Mouse (Mus musculus) neural tube, embryonic 11.5 days (tissue): ENCODE measurements at regions not wholly inside any gene's neighbourhood (a gene's known extent, or its start where the extent isn't known, plus 50 kb on each side); places are given as distances from the start of the nearest gene placed in this dataset.
"Not testable (repeated sequence)": the region's sequence is repeated elsewhere in the genome, so short reads cannot be mapped to it uniquely, and the experiment has no call there.

Source experiments
- ATAC-seq: fragments of 200-750 bp; cut with Nextera tagmentation; 2 replicates; pipeline ENCODE4 v1.8.0; 2017; ENCODE audit warnings: moderate number of reproducible peaks, mild to moderate bottlenecking, moderate TSS enrichment, moderate library complexity; ENCODE audit not compliant: insufficient read depth, low FRiP score, low TSS enrichment
- DNase-seq: peaks from one replicate; pipeline ENCODE4 v3.0.0-alpha.2; 2015; ENCODE audit warnings: low spot score
- H3K27ac ChIP-seq: fragments of 300-500 bp; sonication (generic); 2 replicates; pipeline ENCODE4 v1.5.1; 2014; ENCODE audit warnings: low read depth, mild to moderate bottlenecking, low read length
- H3K27me3 ChIP-seq: fragments of 300-500 bp; sonication (generic); 2 replicates; pipeline ENCODE4 v1.6.1; 2014; ENCODE audit warnings: mild to moderate bottlenecking, low read length, mixed read lengths; ENCODE audit not compliant: control insufficient read depth, insufficient read depth
- H3K36me3 ChIP-seq: fragments of 300-500 bp; sonication (generic); 2 replicates; pipeline ENCODE4 v1.6.1; 2014; ENCODE audit warnings: mild to moderate bottlenecking, low read length, moderate library complexity, mixed read lengths; ENCODE audit not compliant: control insufficient read depth, insufficient read depth
- H3K4me1 ChIP-seq: fragments of 300-500 bp; sonication (generic); 2 replicates; pipeline ENCODE4 v1.6.1; 2014; ENCODE audit warnings: low read length, mixed read lengths; ENCODE audit not compliant: control insufficient read depth, insufficient read depth
- H3K4me2 ChIP-seq: fragments of 300-500 bp; sonication (generic); 2 replicates; pipeline ENCODE4 v1.6.1; 2014; ENCODE audit warnings: low read depth, mild to moderate bottlenecking, moderate library complexity
- H3K4me3 ChIP-seq: fragments of 300-500 bp; sonication (generic); 2 replicates; pipeline ENCODE4 v1.5.1; 2014; ENCODE audit warnings: low read depth, low read length
- H3K9ac ChIP-seq: fragments of 300-500 bp; sonication (generic); 2 replicates; pipeline ENCODE4 v1.6.1; 2014; ENCODE audit warnings: mild to moderate bottlenecking, low read length
- H3K9me3 ChIP-seq: fragments of 300-500 bp; sonication (generic); 2 replicates; pipeline ENCODE4 v1.6.1; 2016; ENCODE audit warnings: low read length; ENCODE audit not compliant: control insufficient read depth
- WGBS: fragments of 180-500 bp; shearing (Covaris S2); extraction: QIAGEN DNeasy Blood & Tissue Kit; methylation state at CpG from one replicate; pipeline ENCODE4 v1.1.7; 2014; 5-methylcytosine and 5-hydroxymethylcytosine counted together

DNA sequence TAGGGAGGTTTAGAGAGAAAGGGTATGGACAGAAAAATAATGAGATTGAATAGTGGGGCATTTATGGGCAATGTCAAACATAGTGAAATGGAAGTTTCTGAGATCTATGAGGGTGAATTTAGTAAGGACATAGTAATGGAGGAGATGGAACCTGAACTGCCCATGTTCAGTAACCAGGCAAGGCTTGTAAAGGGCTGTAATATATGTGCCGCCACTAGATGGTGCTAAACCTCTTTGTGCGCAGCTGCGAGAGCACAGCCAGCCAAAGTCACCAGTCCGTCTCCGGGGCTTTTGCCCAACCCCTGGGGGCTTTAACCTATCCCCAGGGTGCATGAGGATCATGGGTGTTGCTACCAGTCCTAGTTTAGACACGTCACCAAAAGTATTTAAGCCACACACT is 77.7 kb upstream of the Vmn2r25 start:
- H3K4me3 ChIP-seq, H3K27me3 ChIP-seq, H3K36me3 ChIP-seq, H3K4me1 ChIP-seq, H3K9me3 ChIP-seq, DNase-seq, H3K27ac ChIP-seq, H3K4me2 ChIP-seq, H3K9ac ChIP-seq: not testable (repeated sequence)
- 0% methylated on average over 3 of the region's 6 CpGs for WGBS
- ATAC-seq, result peak; percentile 76; the same call in 1 of the 2 replicates

GRCm38 (mm10) chr6:123937930-123938329 is 84.7 kb upstream of the Vmn2r25 start:
- WGBS, result 96% methylated on average over 2 of the region's 2 CpGs
- ATAC-seq (no peak), DNase-seq (no peak)
- Histone ChIP-seq H3K9me3 (no peaks in the 10 kb centered on the region), H3K4me1 (no peaks in the 10 kb centered on the region), H3K27ac (no peak overlapping the region), H3K27me3 (no peaks in the 10 kb centered on the region), H3K9ac (no peak overlapping the region), H3K4me2 (no peak overlapping the region), H3K4me3 (no peak overlapping the region), H3K36me3 (no peaks in the 10 kb centered on the region)

DNA sequence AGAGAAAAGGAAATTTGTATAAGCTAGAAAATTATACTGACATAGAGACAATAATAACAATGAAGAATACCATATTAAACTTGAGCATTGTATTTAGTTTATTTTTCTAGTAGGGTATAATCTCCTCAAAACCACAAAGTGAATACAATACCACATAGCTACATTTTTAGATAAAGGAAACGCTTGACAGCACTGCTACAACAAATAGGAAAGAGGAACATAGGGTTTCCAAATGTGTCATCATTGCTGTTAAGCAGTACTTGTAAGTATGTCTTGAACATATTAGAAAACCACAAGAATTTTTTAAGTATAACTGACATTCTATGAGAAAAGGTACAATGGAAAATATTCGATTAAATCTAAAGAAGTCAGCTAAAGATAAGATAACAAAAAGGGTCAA is 63.0 kb upstream of the Vmn2r26 start:
- Histone ChIP-seq H3K9ac (no peak overlapping the region), H3K36me3 (no peaks in the 10 kb centered on the region), H3K9me3 (no peaks in the 10 kb centered on the region), H3K4me3 (no peak overlapping the region), H3K27ac (no peak overlapping the region), H3K4me2 (no peak overlapping the region), H3K27me3 (no peaks in the 10 kb centered on the region), H3K4me1 (no peaks in the 10 kb centered on the region)
- no peak for ATAC-seq
- DNase-seq, result no peak
- WGBS, result 88% methylated on average over 2 of the region's 2 CpGs

GRCm38 (mm10) chr6:123971180-123971579 is 53.2 kb upstream of the Vmn2r26 start:
- Histone ChIP-seq H3K36me3 (no peaks in the 10 kb centered on the region), H3K4me2 (no peak overlapping the region), H3K9ac (no peak overlapping the region), H3K4me1 (no peaks in the 10 kb centered on the region), H3K27ac (no peak overlapping the region), H3K27me3 (no peaks in the 10 kb centered on the region), H3K9me3 (no peaks in the 10 kb centered on the region), H3K4me3 (no peak overlapping the region)
- no peak for DNase-seq
- no peak for ATAC-seq
